Mouse (Mus musculus) hindbrain, postnatal 0 days (tissue): ENCODE data around the gene Cap1. TPM values are rescaled to one million over a fixed set of nuclear protein-coding genes. Genes with fewer than 3 reads are reported as not detected.

Source experiments
- ATAC-seq: fragments of 200-750 bp; cut with Nextera tagmentation; 2 replicates; pipeline ENCODE4 v1.8.0; 2017; ENCODE audit warnings: mild to moderate bottlenecking, moderate TSS enrichment, moderate library complexity
- DNase-seq: peaks from one replicate; pipeline ENCODE4 v3.0.0-alpha.2; 2015; ENCODE audit warnings: low spot score
- H3K27ac ChIP-seq: fragments of 300-500 bp; sonication (generic); 2 replicates; pipeline ENCODE4 v1.5.1; 2014; ENCODE audit warnings: mild to moderate bottlenecking
- H3K27me3 ChIP-seq: fragments of 300-500 bp; sonication (generic); 2 replicates; pipeline ENCODE4 v1.6.1; 2014; ENCODE audit warnings: low read length, mixed read lengths; ENCODE audit not compliant: insufficient read depth
- H3K36me3 ChIP-seq: fragments of 300-500 bp; sonication (generic); 2 replicates; pipeline ENCODE4 v1.6.1; 2014; ENCODE audit warnings: low read length, mixed read lengths; ENCODE audit not compliant: insufficient read depth
- H3K4me1 ChIP-seq: fragments of 300-500 bp; sonication (generic); 2 replicates; pipeline ENCODE4 v1.6.1; 2014; ENCODE audit warnings: antibody characterized with exemption, low read length, mixed read lengths; ENCODE audit not compliant: insufficient read depth
- H3K4me2 ChIP-seq: fragments of 300-500 bp; sonication (generic); 2 replicates; pipeline ENCODE4 v1.6.1; 2014; ENCODE audit warnings: low read depth, mild to moderate bottlenecking, low read length, moderate library complexity, mixed read lengths
- H3K4me3 ChIP-seq: fragments of 300-500 bp; sonication (generic); 2 replicates; pipeline ENCODE4 v1.5.1; 2014; ENCODE audit warnings: low read length
- H3K9ac ChIP-seq: fragments of 300-500 bp; sonication (generic); replicated peaks from 2 replicates; pipeline ENCODE4 v1.6.1; 2014; ENCODE audit warnings: mild to moderate bottlenecking, low read length, moderate library complexity, mixed read lengths
- H3K9me3 ChIP-seq: fragments of 300-500 bp; sonication (generic); 2 replicates; pipeline ENCODE4 v1.6.1; 2016; ENCODE audit warnings: low read length, mixed read lengths
- CTCF ChIP-seq: IDR thresholded peaks from 2 replicates; pipeline ENCODE4 v1.5.1; 2016; ENCODE audit warnings: antibody characterized with exemption, control low read depth, low read depth
- WGBS: fragments of 180-500 bp; shearing (Covaris S2); extraction: QIAGEN DNeasy Blood & Tissue Kit; methylation state at CpG from one replicate; pipeline ENCODE4 v1.1.7; 2014; 5-methylcytosine and 5-hydroxymethylcytosine counted together
- polyA plus RNA-seq: library from polyadenylated mRNA; unstranded; fragments of >200 nt; fragmentation: Nextera tagmentation; extraction: Ambion mirVana; gene quantifications from 2 replicates; pipeline ENCODE4 v1.2.1, GENCODE M21; 2015
- total RNA-seq: library from RNA; depleted of rRNA; stranded (reverse); fragments of >200 nt; gene quantifications from 2 replicates; pipeline ENCODE4 v1.2.3, GENCODE M21; 2014; rRNA removed

Cap1 gene
- total RNA-seq, result 133 and 141 TPM in 2 replicates
- 59.9 and 60.1 TPM in 2 replicates for polyA plus RNA-seq

DNA sequence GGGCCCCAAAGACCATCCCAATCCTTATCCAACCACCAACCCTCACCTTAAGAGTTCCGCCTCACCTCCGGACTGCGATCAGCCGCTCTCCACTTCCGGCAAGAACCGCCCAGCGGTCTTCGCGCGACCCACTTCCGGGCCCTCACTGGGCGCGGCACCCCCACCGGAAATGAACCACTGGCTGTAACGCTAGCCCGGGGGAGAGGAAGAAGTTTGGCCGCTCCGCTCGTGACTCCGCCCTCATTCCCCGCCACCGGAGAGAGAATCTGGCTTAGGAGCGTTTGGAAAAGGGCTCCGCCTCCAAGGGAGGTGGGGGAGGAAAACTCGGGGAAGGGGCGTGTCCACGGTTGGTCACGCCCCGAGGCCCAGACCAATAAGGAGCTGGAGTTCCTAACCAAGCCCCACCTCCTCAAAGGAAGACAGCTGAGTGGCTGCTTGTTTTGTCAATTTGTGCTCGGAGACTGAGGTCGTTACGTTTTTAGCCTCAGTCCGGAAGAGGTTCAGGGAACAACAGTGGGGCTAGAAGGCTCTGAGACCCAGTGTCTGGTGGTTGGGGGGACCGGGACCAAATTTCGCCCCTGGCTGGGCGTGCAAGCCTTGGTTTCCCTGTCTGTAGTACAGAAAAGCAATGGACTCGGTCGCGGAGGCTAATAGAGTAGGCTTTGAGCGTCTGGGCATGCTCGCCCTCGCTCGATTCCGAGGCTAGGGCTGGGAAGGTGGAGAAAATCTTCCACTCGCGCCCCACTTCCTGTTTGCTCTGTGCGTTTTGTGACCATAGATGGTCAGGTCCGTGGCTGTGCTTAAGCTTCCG is at the start of gene Cap1:
Cap1 (minus strand) TSS at position 289 of the 811 bp plus-strand sequence.
- no peaks in the 10 kb centered on the region for H3K36me3 ChIP-seq

DNA sequence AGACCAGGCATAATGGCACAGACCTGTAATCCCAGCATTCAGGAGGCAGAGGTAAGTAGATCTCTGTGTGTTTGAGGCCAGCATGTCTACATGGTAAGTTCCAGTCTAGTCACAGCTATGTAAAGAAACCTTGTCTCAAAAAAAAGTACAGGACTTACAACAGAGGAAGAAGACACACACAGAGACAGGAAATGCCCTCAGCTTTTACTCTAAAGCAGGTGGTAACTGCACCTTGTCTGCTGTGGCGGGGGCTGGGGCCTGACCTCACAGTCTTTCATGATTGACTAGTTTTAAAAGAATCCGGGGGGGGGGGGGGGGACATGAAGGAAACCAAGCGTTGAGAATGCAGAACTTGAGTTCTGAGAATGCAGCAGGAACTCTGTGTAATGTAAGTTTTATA is 48.0 kb upstream of the Cap1 start:
- no peak for ATAC-seq
- Histone ChIP-seq H3K9me3 (no peaks in the 10 kb centered on the region), H3K36me3 (no peaks in the 10 kb centered on the region), H3K4me3 (no peak overlapping the region), H3K9ac (no peak overlapping the region), H3K4me2 (no peak overlapping the region), H3K27me3 (no peaks in the 10 kb centered on the region), H3K27ac (no peak overlapping the region), H3K4me1 (no peaks in the 10 kb centered on the region)
- DNase-seq, result no peak
- 31% methylated on average over 3 of the region's 3 CpGs for WGBS
- TF ChIP-seq CTCF, result no peak

More for the DNA sequence above, at the start of gene Cap1:
- under 1% methylated on average over 49 of the region's 49 CpGs for WGBS
- ATAC-seq (peak; percentile 97), DNase-seq (peak; percentile 99)
- peaks cover 17% of the 10 kb centered on the region for H3K4me1 ChIP-seq
- peak within 1 kb of the TSS; percentile 79 for H3K4me3 ChIP-seq
- TF ChIP-seq CTCF, result no peak
- H3K9me3 ChIP-seq, result no peaks in the 10 kb centered on the region
- H3K9ac ChIP-seq, result peak within 1 kb of the TSS; percentile 79
- no peaks in the 10 kb centered on the region for H3K27me3 ChIP-seq
- H3K27ac ChIP-seq, result peak within 1 kb of the TSS; percentile 99
- H3K4me2 ChIP-seq, result peak within 1 kb of the TSS; percentile 80

DNA sequence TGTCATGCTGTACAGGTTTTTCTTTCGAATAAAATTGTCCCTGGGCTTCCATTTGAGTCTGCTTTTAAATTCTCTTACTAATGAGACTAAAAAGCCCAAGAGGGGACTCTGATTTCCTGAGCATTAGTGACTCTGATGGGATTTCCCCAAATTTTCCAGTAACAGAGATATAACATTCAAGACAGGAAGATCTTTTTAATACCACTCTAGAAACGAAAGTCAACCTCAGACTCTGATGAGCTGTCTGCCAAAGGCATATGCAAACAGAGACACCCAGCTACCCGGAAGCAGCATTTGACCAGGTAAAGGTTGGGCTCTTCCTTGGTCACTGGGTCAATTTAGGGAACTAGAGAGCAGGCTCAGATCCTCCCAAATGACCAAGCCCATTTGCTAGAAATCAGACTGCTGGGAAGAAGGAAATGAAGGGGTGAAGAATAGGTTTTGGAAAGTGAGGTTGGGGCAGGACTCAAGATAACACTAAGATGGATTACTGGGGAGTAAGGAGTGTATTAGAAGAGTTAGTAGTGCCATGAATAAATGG is 47.3 kb upstream of the Cap1 start:
- Histone ChIP-seq H3K36me3 (no peaks in the 10 kb centered on the region), H3K4me3 (no peak overlapping the region), H3K9ac (no peak overlapping the region), H3K27ac (no peak overlapping the region), H3K4me2 (no peak overlapping the region), H3K4me1 (no peaks in the 10 kb centered on the region), H3K9me3 (no peaks in the 10 kb centered on the region), H3K27me3 (no peaks in the 10 kb centered on the region)
- DNase-seq, result no peak
- no peak for ATAC-seq
- WGBS, result 78% methylated on average over 3 of the region's 3 CpGs
- no peak for TF ChIP-seq CTCF

GRCm38 (mm10) chr4:122932239-122932978 is 46.6 kb upstream of the Cap1 start:
- no peak for TF ChIP-seq CTCF
- no peak overlapping the region for H3K27ac ChIP-seq
- no peak for DNase-seq
- H3K4me3 ChIP-seq, result no peak overlapping the region
- no peaks in the 10 kb centered on the region for H3K9me3 ChIP-seq
- ATAC-seq, result no peak
- no peaks in the 10 kb centered on the region for H3K36me3 ChIP-seq
- no peaks in the 10 kb centered on the region for H3K4me1 ChIP-seq
- H3K9ac ChIP-seq, result no peak overlapping the region
- H3K27me3 ChIP-seq, result no peaks in the 10 kb centered on the region
- 80% methylated on average over 8 of the region's 8 CpGs for WGBS
- no peak overlapping the region for H3K4me2 ChIP-seq

DNA sequence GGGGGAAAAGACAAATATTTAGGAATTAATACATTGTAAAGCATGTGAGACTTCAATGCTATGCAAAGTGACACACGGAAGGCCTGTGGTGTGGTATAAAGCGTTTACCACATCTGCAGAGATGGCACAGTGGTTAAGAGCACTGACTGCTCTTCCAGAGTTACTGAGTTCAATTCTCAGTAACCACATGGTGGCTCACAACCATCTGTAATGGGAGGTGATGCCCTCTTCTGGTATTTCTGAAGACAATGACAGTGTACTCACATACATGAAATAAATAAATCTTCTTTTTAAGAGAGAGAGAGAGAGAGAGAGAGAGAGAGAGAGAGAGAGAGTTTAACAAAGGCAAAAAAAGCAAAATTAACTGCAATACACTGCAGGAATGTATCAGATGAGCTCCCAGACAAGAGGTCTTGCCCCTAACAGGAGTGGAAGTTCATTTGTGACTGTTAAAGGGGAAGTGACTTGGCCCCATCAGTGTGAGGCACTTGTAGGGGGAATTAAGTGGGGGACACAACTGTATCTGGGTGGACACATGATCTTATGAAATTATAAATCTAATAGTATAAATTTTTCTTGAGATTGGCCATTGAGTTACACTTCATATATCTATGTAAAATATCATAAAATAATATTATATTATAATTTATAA is 45.2 kb upstream of the Cap1 start:
- WGBS, result 89% methylated on average over 2 of the region's 2 CpGs

DNA sequence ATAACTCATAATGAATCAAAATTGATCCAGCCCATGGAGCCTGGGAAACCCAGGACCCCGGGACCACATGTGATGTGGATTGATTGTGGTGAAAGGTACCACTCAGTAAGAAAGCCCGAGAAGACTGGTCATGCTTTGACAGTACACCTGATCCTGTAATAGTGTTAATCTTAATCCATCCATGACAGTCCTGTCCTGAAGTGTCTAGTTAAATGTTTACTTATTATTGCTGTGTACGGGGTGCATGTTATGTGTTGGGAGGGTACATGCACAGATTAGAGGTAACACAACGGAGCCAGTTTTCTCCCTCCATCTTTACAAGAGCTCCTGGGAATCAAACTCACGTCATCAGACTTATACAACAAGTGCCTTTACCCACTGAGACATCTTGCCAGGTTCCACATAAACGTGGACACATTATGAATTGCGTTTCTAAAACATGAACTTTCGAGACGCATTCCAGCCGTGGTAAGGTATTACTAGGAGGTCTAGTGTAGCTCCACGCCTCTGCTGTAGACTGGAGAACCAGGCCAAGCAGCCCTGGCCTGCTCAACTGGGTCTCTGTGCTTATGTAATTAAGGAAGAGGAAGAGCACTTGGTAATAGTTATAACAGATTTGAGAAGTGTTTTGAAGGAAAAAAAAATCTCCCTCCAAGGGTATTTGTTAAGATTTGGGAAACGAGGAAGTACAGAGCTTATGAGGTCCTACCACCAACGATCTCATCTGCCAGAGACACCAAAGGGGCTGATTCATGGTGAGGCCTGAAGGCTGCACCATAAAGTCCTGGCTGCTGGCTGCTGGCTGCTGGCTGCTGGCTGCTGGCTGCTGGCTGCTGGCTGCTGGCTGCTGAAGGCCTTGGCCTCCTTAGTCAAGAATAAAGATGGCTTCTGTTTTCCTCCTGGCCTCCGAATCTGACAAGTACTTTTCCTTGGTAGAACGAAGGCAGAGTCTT is 37.8 kb upstream of the Cap1 start:
- DNase-seq (no peak), ATAC-seq (no peak)
- no peak overlapping the region for H3K4me2 ChIP-seq
- no peak overlapping the region for H3K9ac ChIP-seq
- no peaks in the 10 kb centered on the region for H3K36me3 ChIP-seq
- H3K27ac ChIP-seq, result no peak overlapping the region
- 91% methylated on average over 15 of the region's 15 CpGs for WGBS
- H3K27me3 ChIP-seq, result no peaks in the 10 kb centered on the region
- no peak overlapping the region for H3K4me3 ChIP-seq
- no peaks in the 10 kb centered on the region for H3K4me1 ChIP-seq
- H3K9me3 ChIP-seq, result no peaks in the 10 kb centered on the region
- no peak for TF ChIP-seq CTCF

More for the DNA sequence above, 45.2 kb upstream of the Cap1 start:
- Histone ChIP-seq H3K4me3 (no peak overlapping the region), H3K4me2 (no peak overlapping the region), H3K27ac (no peak overlapping the region), H3K9me3 (no peaks in the 10 kb centered on the region), H3K9ac (no peak overlapping the region), H3K36me3 (no peaks in the 10 kb centered on the region), H3K4me1 (no peaks in the 10 kb centered on the region), H3K27me3 (no peaks in the 10 kb centered on the region)
- no peak for TF ChIP-seq CTCF
- ATAC-seq (no peak), DNase-seq (no peak)
